In the genomic region with DNA sequence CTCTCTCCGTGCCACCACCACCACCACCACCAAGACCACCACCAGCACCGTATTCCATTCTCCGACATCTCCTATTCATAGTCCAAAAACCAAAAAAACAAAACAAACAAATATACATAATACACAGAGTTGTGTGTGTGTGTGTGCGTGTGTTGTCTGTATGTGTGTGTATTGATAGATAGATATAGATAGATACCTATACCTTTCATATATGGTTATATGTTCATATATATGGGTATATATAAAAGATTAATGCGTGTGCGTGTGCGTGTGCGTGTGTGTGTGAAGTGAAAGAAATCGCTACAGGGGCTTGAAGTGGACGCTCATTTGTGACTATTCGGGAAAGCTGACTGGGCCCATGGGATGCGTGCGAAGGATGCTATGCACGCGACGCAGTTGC, we compare ENCODE assay signal across 11 mouse cellular contexts. TPM values are rescaled to one million over a fixed set of nuclear protein-coding genes. Genes with fewer than 3 reads are reported as not detected.
DNase-seq lines count a peak whose midpoint lies in the region; ATAC-seq and TF ChIP-seq lines count a peak whose summit lies in the region.
"Not testable (repeated sequence)": the region's sequence is repeated elsewhere in the genome, so short reads cannot be mapped to it uniquely, and the experiment has no call there.
"Had no signal": no experiment of that assay in that cellular context is flagged by ENCODE, and none has a peak within 500 bp of the region (broad histone marks: within the 10 kb centered on the region; RNA-seq: fewer than 3 reads in every experiment).

No protein-coding gene starts in this region.

- H3K36me3 ChIP-seq in embryonic facial prominence, embryonic 13.5 days; forebrain, embryonic 14.5 days (ENCODE audit: control insufficient read depth, insufficient read depth, low read length); heart, embryonic 14.5 days (ENCODE audit: control insufficient read depth, insufficient read depth, low read length); hindbrain, embryonic 14.5 days (replicated peaks; ENCODE audit: control insufficient read depth, insufficient read depth); limb, embryonic 13.5 days; midbrain, embryonic 11.5 days (ENCODE audit: control insufficient read depth, insufficient read depth, low read length); midbrain, postnatal 0 days (ENCODE audit: insufficient read depth, low read length): not testable (repeated sequence)

- H3K4me3 ChIP-seq in embryonic facial prominence, embryonic 13.5 days; heart, embryonic 14.5 days (ENCODE audit: control insufficient read depth in 1 of 2, insufficient read depth in 1 of 2, low read depth in 1 of 2, low read length in 2 of 2); hindbrain, embryonic 14.5 days (replicated peaks; ENCODE audit: low read length); midbrain, embryonic 11.5 days (ENCODE audit: low read depth, low read length): not testable (repeated sequence)
- H3K4me3 ChIP-seq in forebrain, embryonic 14.5 days (ENCODE audit: low read depth, low read length) = 0 out of 2 replicates have a peak overlapping the region, but pooled peaks have one; percentile 4
- peak overlapping the region; percentile 20; the same call in 1 of the 2 replicates for H3K4me3 ChIP-seq in limb, embryonic 13.5 days
- H3K4me3 ChIP-seq in midbrain, postnatal 0 days (ENCODE audit: low read depth, low read length) = peak overlapping the region; percentile 16; the same call in 1 of the 2 replicates

- H3K27me3 ChIP-seq in embryonic facial prominence, embryonic 13.5 days = peaks cover 39% of the 10 kb centered on the region
- peaks cover 21% of the 10 kb centered on the region for H3K27me3 ChIP-seq in forebrain, embryonic 14.5 days (replicated peaks; ENCODE audit: control insufficient read depth, insufficient read depth, low read length)
- H3K27me3 ChIP-seq in heart, embryonic 14.5 days (ENCODE audit: control insufficient read depth, insufficient read depth, low read length) = peaks cover 25% of the 10 kb centered on the region
- peaks cover 30% of the 10 kb centered on the region for H3K27me3 ChIP-seq in hindbrain, embryonic 14.5 days (ENCODE audit: control insufficient read depth, insufficient read depth, low read length)
- H3K27me3 ChIP-seq in limb, embryonic 13.5 days = peaks cover 38% of the 10 kb centered on the region
- H3K27me3 ChIP-seq in midbrain, embryonic 11.5 days (ENCODE audit: control insufficient read depth, insufficient read depth, low read length) = peaks cover 27% of the 10 kb centered on the region
- peaks cover 13% of the 10 kb centered on the region for H3K27me3 ChIP-seq in midbrain, postnatal 0 days (ENCODE audit: insufficient read depth, low read length)

- not testable (repeated sequence) for DNase-seq in forebrain, embryonic 14.5 days (ENCODE audit: low spot score); midbrain, postnatal 0 days (ENCODE audit: low spot score)
- DNase-seq in hindbrain, embryonic 14.5 days (ENCODE audit: low spot score) = peak; percentile 36
- peak; percentile 91 for DNase-seq in midbrain, embryonic 11.5 days (ENCODE audit: low spot score, missing footprints)

- H3K9me3 ChIP-seq in embryonic facial prominence, embryonic 13.5 days; forebrain, embryonic 14.5 days (replicated peaks; ENCODE audit: control insufficient read depth, low read length); heart, embryonic 14.5 days (ENCODE audit: control insufficient read depth, low read length); hindbrain, embryonic 14.5 days (ENCODE audit: control insufficient read depth, low read length); limb, embryonic 13.5 days; midbrain, embryonic 11.5 days (ENCODE audit: control insufficient read depth, low read length); midbrain, postnatal 0 days (ENCODE audit: low read length): not testable (repeated sequence)

- peak overlapping the region; percentile 30; the same call in 1 of the 2 replicates for H3K4me2 ChIP-seq in embryonic facial prominence, embryonic 13.5 days
- not testable (repeated sequence) for H3K4me2 ChIP-seq in forebrain, embryonic 14.5 days (ENCODE audit: low read length); hindbrain, embryonic 14.5 days (replicated peaks); limb, embryonic 13.5 days (replicated peaks); midbrain, embryonic 11.5 days
- peak overlapping the region; percentile 28; the same call in 1 of the 2 replicates for H3K4me2 ChIP-seq in heart, embryonic 14.5 days (ENCODE audit: low read length)
- peak overlapping the region; percentile 32; the same call in 1 of the 2 replicates for H3K4me2 ChIP-seq in midbrain, postnatal 0 days (ENCODE audit: low read depth, low read length, poor library complexity, severe bottlenecking)

- not testable (repeated sequence) for ATAC-seq in embryonic facial prominence, embryonic 13.5 days (ENCODE audit: insufficient number of reproducible peaks, insufficient read depth, low FRiP score, low TSS enrichment, low read depth); forebrain, embryonic 14.5 days; heart, embryonic 14.5 days (ENCODE audit: insufficient number of reproducible peaks, insufficient read depth, low FRiP score, low read depth); hindbrain, embryonic 14.5 days (ENCODE audit: low FRiP score); limb, embryonic 13.5 days (ENCODE audit: low FRiP score, low read depth); midbrain, embryonic 11.5 days (ENCODE audit: low FRiP score); midbrain, postnatal 0 days (ENCODE audit: low FRiP score)

- H3K4me1 ChIP-seq in embryonic facial prominence, embryonic 13.5 days; forebrain, embryonic 14.5 days (ENCODE audit: control insufficient read depth, insufficient read depth, low read length); heart, embryonic 14.5 days (ENCODE audit: control insufficient read depth in 2 of 2, insufficient read depth in 2 of 2, low read length in 2 of 2); hindbrain, embryonic 14.5 days (replicated peaks; ENCODE audit: control insufficient read depth, insufficient read depth, low read length); limb, embryonic 13.5 days; midbrain, embryonic 11.5 days (ENCODE audit: control insufficient read depth, insufficient read depth, low read length); midbrain, postnatal 0 days (ENCODE audit: insufficient read depth, low read length): not testable (repeated sequence)

- not testable (repeated sequence) for TF ChIP-seq CTCF in midbrain, postnatal 0 days (IDR thresholded peaks at IDR 0.05)

- H3K27ac ChIP-seq in embryonic facial prominence, embryonic 13.5 days; forebrain, embryonic 14.5 days (ENCODE audit: low read depth, low read length); heart, embryonic 14.5 days (replicated peaks in 1 of 2; ENCODE audit: control insufficient read depth in 1 of 2, insufficient read depth in 1 of 2, low read depth in 2 of 2, low read length in 2 of 2); hindbrain, embryonic 14.5 days; limb, embryonic 13.5 days; midbrain, embryonic 11.5 days (ENCODE audit: low read depth, low read length); midbrain, postnatal 0 days (ENCODE audit: low read depth, low read length): not testable (repeated sequence)

- 22% methylated on average over 16 of the region's 16 CpGs for WGBS in embryonic facial prominence, embryonic 13.5 days
- 26% methylated on average over 11 of the region's 16 CpGs for WGBS in forebrain, embryonic 14.5 days
- WGBS in heart, embryonic 14.5 days = 22% methylated on average over 11 of the region's 16 CpGs
- 21% methylated on average over 11 of the region's 16 CpGs for WGBS in hindbrain, embryonic 14.5 days
- 17% methylated on average over 16 of the region's 16 CpGs for WGBS in limb, embryonic 13.5 days
- WGBS in midbrain, embryonic 11.5 days = 21% methylated on average over 11 of the region's 16 CpGs
- 23% methylated on average over 11 of the region's 16 CpGs for WGBS in midbrain, postnatal 0 days

- H3K9ac ChIP-seq in embryonic facial prominence, embryonic 13.5 days; forebrain, embryonic 14.5 days (ENCODE audit: low read length); heart, embryonic 14.5 days (ENCODE audit: low read length); hindbrain, embryonic 14.5 days; limb, embryonic 13.5 days; midbrain, embryonic 11.5 days (ENCODE audit: low read length); midbrain, postnatal 0 days (replicated peaks; ENCODE audit: low read length, poor library complexity, severe bottlenecking): not testable (repeated sequence)

RNA-seq across cellular contexts. Expression of a gene that starts 6.1 kb away (rescaled TPM):
- 9.4 and 10.1 TPM in 2 replicates for polyA plus RNA-seq in embryonic facial prominence, embryonic 13.5 days (2015; fragmentation: Nextera tagmentation; extraction: Ambion mirVana)
- 8.3 and 11.5 TPM in 2 replicates for polyA plus RNA-seq in forebrain, embryonic 14.5 days (2014; fragmentation: Nextera tagmentation; extraction: Ambion mirVana)
- polyA plus RNA-seq in heart, embryonic 14.5 days (2014; fragmentation: Nextera tagmentation; extraction: Ambion mirVana) = 9.7 and 9.8 TPM in 2 replicates
- polyA plus RNA-seq in hindbrain, embryonic 14.5 days (2014; fragmentation: Nextera tagmentation; extraction: Ambion mirVana) = 9.6 and 11.6 TPM in 2 replicates
- 8.7 and 9.2 TPM in 2 replicates for polyA plus RNA-seq in limb, embryonic 13.5 days (2015; fragmentation: Nextera tagmentation; extraction: Ambion mirVana)
- polyA plus RNA-seq in midbrain, embryonic 11.5 days (2014; fragmentation: Nextera tagmentation; extraction: Ambion mirVana) = 8.5 and 8.6 TPM in 2 replicates
- total RNA-seq in midbrain, postnatal 0 days (2014; rRNA removed) = 18.1 and 19.8 TPM in 2 replicates
- 12.8 and 14.2 TPM in 2 replicates for polyA plus RNA-seq in midbrain, postnatal 0 days (2015; fragmentation: Nextera tagmentation; extraction: Ambion mirVana)

RNA-seq across cellular contexts. Expression of a gene that starts 42.8 kb away (rescaled TPM):
- 1.3 and 2.1 TPM in 2 replicates for polyA plus RNA-seq in embryonic facial prominence, embryonic 13.5 days (2015; fragmentation: Nextera tagmentation; extraction: Ambion mirVana)
- 7.2 and 8.8 TPM in 2 replicates for polyA plus RNA-seq in forebrain, embryonic 14.5 days (2014; fragmentation: Nextera tagmentation; extraction: Ambion mirVana)
- 3.0 and 4.7 TPM in 2 replicates for polyA plus RNA-seq in heart, embryonic 14.5 days (2014; fragmentation: Nextera tagmentation; extraction: Ambion mirVana)
- polyA plus RNA-seq in hindbrain, embryonic 14.5 days (2014; fragmentation: Nextera tagmentation; extraction: Ambion mirVana) = 11.7 and 20.3 TPM in 2 replicates
- 0.86 and 1.5 TPM in 2 replicates for polyA plus RNA-seq in limb, embryonic 13.5 days (2015; fragmentation: Nextera tagmentation; extraction: Ambion mirVana)
- polyA plus RNA-seq in midbrain, embryonic 11.5 days (2014; fragmentation: Nextera tagmentation; extraction: Ambion mirVana) = 1.7 and 2.4 TPM in 2 replicates
- 0.38 and 1.5 TPM in 2 replicates for total RNA-seq in midbrain, postnatal 0 days (2014; rRNA removed)
- polyA plus RNA-seq in midbrain, postnatal 0 days (2015; fragmentation: Nextera tagmentation; extraction: Ambion mirVana) = 6.0 and 8.1 TPM in 2 replicates

RNA-seq across cellular contexts. Expression of a gene that starts 52.2 kb away (rescaled TPM):
- 0.41 and 0.55 TPM in 2 replicates for polyA plus RNA-seq in embryonic facial prominence, embryonic 13.5 days (2015; fragmentation: Nextera tagmentation; extraction: Ambion mirVana)
- polyA plus RNA-seq in forebrain, embryonic 14.5 days (2014; fragmentation: Nextera tagmentation; extraction: Ambion mirVana) = 0.41 and 0.50 TPM in 2 replicates
- 1.0 and 1.5 TPM in 2 replicates for polyA plus RNA-seq in heart, embryonic 14.5 days (2014; fragmentation: Nextera tagmentation; extraction: Ambion mirVana)
- 0.33 and 0.56 TPM in 2 replicates for polyA plus RNA-seq in hindbrain, embryonic 14.5 days (2014; fragmentation: Nextera tagmentation; extraction: Ambion mirVana)
- 0.34 and 0.64 TPM in 2 replicates for polyA plus RNA-seq in limb, embryonic 13.5 days (2015; fragmentation: Nextera tagmentation; extraction: Ambion mirVana)
- 0.18 and 0.55 TPM in 2 replicates for polyA plus RNA-seq in midbrain, embryonic 11.5 days (2014; fragmentation: Nextera tagmentation; extraction: Ambion mirVana)
- total RNA-seq in midbrain, postnatal 0 days (2014; rRNA removed) = 0.57 TPM in 1 of 2 replicates, not detected in the other
- polyA plus RNA-seq in midbrain, postnatal 0 days (2015; fragmentation: Nextera tagmentation; extraction: Ambion mirVana) = 0.25 and 0.48 TPM in 2 replicates
- total RNA-seq: gastrocnemius, postnatal 14 days; layer of hippocampus, postnatal 10 days; left cerebral cortex, postnatal 4 days had no signal
- polyA plus RNA-seq: heart, embryonic 11.5 days had no signal
